Mouse (Mus musculus) spleen, adult 2 months (tissue): ENCODE results near the gene Nelfb. TPM values are rescaled to one million over a fixed set of nuclear protein-coding genes. Genes with fewer than 3 reads are reported as not detected.
A peak's percentile ranks its signal among the peaks of the same experiment; 100 is the strongest.

Source experiments
- DNase-seq, 2 experiments: peaks; one replicate each; pipeline versions ENCODE4 v3.0.0 to v3.0.0-alpha.2; 2012 to 2021; ENCODE audit warnings: low spot score in 2 of 2, low read depth in 1 of 2
- H3K27ac ChIP-seq: fragments of 200-500 bp; 2 replicates; pipeline ENCODE4 v1.5.1; 2012; ENCODE audit warnings: low read length, inconsistent platforms; ENCODE audit not compliant: insufficient read depth
- H3K27me3 ChIP-seq: fragments of 200-500 bp; 2 replicates; pipeline ENCODE4 v1.6.1; 2012; ENCODE audit warnings: mild to moderate bottlenecking, moderate library complexity, low read length, inconsistent platforms; ENCODE audit not compliant: control insufficient read depth, insufficient read depth
- H3K36me3 ChIP-seq: fragments of 200-500 bp; 2 replicates; pipeline ENCODE4 v1.6.1; 2012; ENCODE audit warnings: mild to moderate bottlenecking, low read length, inconsistent platforms; ENCODE audit not compliant: control insufficient read depth, insufficient read depth
- H3K4me1 ChIP-seq: fragments of 200-500 bp; 2 replicates; pipeline ENCODE4 v1.6.1; 2011; ENCODE audit warnings: inconsistent platforms; ENCODE audit not compliant: control insufficient read depth, insufficient read depth, insufficient read length
- H3K4me3 ChIP-seq: fragments of 200-500 bp; 2 replicates; pipeline ENCODE4 v1.5.1; 2011; ENCODE audit warnings: mild to moderate bottlenecking, inconsistent platforms; ENCODE audit not compliant: insufficient read depth, insufficient read length; ENCODE audit errors: extremely low read depth
- CTCF ChIP-seq: fragments of 200-500 bp; IDR thresholded peaks from 2 replicates; pipeline ENCODE4 v1.5.1; 2011; ENCODE audit warnings: mild to moderate bottlenecking, inconsistent platforms; ENCODE audit not compliant: insufficient read depth, insufficient read length, insufficient replicate concordance; ENCODE audit errors: extremely low read depth
- POLR2A ChIP-seq: fragments of 200-500 bp; IDR thresholded peaks from 2 replicates; pipeline ENCODE4 v1.6.1; 2011; ENCODE audit warnings: low read depth, low read length, inconsistent platforms
- WGBS: fragments of 180-500 bp; shearing (Covaris S2); methylation state at CpG from one replicate; pipeline ENCODE4 v1.1.7; 2018; 5-methylcytosine and 5-hydroxymethylcytosine counted together
- polyA plus RNA-seq: library from polyadenylated mRNA; depleted of rRNA; stranded (reverse); fragments of >200 nt; gene quantifications from 2 replicates; pipeline ENCODE4 v1.2.3, GENCODE M21; 2012

Nelfb gene
- polyA plus RNA-seq, 1 experiment, result 68.1 TPM

DNA sequence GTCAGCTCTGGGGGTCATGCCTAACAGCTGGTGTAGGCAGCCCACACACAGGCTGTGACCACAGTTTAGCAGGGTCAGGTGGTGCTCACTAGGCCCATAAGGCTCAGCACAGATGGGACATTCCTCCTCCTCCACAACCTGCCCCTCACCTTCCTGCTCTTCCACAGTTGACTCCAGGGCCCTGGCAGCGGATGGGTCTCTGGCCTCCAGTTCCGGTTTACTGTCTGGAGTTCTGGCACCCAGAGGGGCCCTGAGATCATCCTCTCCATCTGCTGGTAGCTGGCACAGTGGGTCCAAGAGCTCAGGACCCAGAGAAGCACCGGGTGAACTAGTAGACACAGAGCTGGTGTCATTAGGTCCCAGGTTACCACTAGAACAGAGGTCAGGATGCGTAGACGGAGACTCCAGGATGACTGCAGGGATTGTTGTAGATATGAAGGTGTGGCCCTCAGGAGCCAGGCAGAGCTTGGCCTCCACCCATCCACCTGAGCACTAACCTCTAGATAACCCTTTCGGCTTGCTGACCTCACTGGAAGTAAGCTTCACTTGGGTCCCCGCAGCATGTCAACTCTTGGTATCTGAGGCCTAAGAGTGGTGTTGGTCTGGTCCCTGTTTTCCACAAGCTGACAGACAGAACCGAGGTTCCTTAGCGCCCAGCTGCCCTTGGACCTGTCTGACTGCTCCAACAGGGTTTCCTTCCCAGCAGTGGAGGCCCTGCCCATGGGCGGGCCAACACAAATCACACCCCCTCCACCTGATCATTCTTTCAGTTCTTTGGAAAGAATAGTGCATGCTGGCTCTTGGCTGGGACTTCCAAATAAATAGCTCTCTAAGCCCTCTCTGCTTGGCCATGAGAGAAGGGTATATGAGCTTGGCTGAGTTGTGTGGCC is 35.1 kb upstream of the Nelfb start, which contains the start of gene AL732309.1:
AL732309.1 (minus strand) TSS at position 681 of the 890 bp plus-strand sequence.
- Histone ChIP-seq H3K4me3 (no peak within 1 kb of the TSS), H3K36me3 (peaks cover 25% of the 10 kb centered on the region), H3K27ac (no peak within 1 kb of the TSS), H3K4me1 (peaks cover 4% of the 10 kb centered on the region), H3K27me3 (peaks cover 9% of the 10 kb centered on the region)
- no peak for TF ChIP-seq POLR2A
- no peak for DNase-seq
- WGBS, result 90% methylated on average over 10 of the region's 10 CpGs

DNA sequence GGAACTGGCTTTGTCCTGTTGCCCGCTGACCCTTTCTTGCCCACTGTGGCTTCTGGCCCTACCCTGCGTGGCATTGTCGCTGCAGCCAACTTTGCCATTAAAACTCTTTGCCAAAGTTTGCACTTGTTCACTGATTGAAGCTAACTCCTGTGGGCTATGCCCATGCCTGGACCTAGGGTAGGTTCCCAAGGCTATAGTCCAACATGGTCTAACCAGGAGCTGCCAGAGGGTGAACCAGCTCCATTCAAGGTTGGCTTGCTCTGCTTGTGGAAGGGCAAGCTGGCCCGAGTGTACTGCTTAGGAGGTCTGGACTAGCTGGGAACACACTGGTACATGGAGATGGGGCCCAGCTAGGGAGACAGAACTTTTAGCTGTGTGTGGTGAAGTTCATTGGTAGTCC is 32.9 kb upstream of the Nelfb start:
- TF ChIP-seq POLR2A, result no peak
- no peak for TF ChIP-seq CTCF
- H3K4me1 ChIP-seq, result peaks cover 9% of the 10 kb centered on the region
- H3K36me3 ChIP-seq, result peaks cover 14% of the 10 kb centered on the region
- H3K27me3 ChIP-seq, result peaks cover 11% of the 10 kb centered on the region
- no peak overlapping the region for H3K4me3 ChIP-seq
- DNase-seq, result no peak
- WGBS, result 83% methylated on average over 4 of the region's 4 CpGs
- H3K27ac ChIP-seq, result no peak overlapping the region

- no peak for DNase-seq
- 87% methylated on average over 8 of the region's 8 CpGs for WGBS
- H3K27me3 ChIP-seq, result peaks cover 11% of the 10 kb centered on the region
- peaks cover 8% of the 10 kb centered on the region; the same call in 1 of the 2 replicates for H3K36me3 ChIP-seq
- H3K4me1 ChIP-seq, result peaks cover 9% of the 10 kb centered on the region
- H3K27ac ChIP-seq, result no peak overlapping the region
- no peak overlapping the region for H3K4me3 ChIP-seq
- TF ChIP-seq CTCF (no peak), POLR2A (no peak)
Observed at GRCm38 (mm10) chr2:25243342-25243741, 32.1 kb upstream of the Nelfb start.

DNA sequence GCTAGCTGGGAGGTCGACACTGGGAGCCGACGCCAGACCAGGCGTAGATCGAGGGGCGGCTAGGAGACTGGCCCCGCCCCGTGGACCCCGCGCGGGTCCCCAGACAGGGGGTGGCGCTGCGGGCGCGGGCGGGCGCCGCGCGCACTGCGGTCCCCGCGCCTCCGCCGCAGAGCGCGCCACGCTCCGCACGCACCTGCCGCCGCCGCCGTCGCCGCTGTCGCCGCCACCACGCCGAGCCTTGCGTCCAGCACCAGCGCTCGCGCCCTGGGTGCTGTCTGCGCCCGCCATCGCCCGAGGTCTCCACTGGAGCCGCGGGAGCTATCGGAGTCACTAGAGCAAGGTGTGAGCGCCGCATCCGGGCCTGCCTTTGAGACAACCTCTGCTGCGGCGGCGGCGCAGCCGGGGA is 30.8 kb upstream of the Nelfb start, which contains the start of the genes Rnf208 and Cysrt1:
Rnf208 (plus strand) TSS at position 155 of the 406 bp plus-strand sequence.
Cysrt1 (minus strand) TSS at position 352 of the 406 bp plus-strand sequence.
- peaks cover 9% of the 10 kb centered on the region for H3K4me1 ChIP-seq
- no peaks in the 10 kb centered on the region; the same call in 1 of the 2 replicates for H3K36me3 ChIP-seq
- peaks cover 11% of the 10 kb centered on the region for H3K27me3 ChIP-seq
- TF ChIP-seq POLR2A (no peak), CTCF (no peak)
- no peak for DNase-seq
- WGBS, result 2% methylated on average over 50 of the region's 59 CpGs
- H3K27ac ChIP-seq, result no peak within 1 kb of the TSS
- H3K4me3 ChIP-seq, result peak within 1 kb of the TSS; percentile 40; the same call in 1 of the 2 replicates

DNA sequence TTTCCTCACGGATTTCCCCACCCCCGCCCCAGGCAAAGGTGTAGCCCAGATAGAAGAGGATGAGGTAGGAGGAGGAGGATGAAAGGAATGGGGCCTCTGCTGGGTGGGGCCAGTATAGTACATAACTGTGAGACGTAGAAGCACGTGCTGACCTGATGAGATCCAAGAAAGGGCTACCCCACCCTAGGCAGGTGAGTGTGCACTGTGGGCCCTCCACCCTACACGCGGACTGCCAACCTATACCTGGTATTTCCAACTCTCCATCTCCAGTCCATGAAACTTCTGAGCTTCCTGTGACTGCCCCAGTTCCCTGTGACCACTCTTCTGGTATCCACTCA is 30.1 kb upstream of the Nelfb start:
- peaks cover 9% of the 10 kb centered on the region for H3K4me1 ChIP-seq
- TF ChIP-seq CTCF (no peak), POLR2A (no peak)
- DNase-seq, result no peak
- H3K27me3 ChIP-seq, result peaks cover 11% of the 10 kb centered on the region
- H3K27ac ChIP-seq, result no peak overlapping the region
- WGBS, result 13% methylated on average over 6 of the region's 6 CpGs
- no peaks in the 10 kb centered on the region for H3K36me3 ChIP-seq
- H3K4me3 ChIP-seq, result no peak overlapping the region

- H3K4me1 ChIP-seq, result peaks cover 9% of the 10 kb centered on the region
- H3K36me3 ChIP-seq, result no peaks in the 10 kb centered on the region
- H3K27me3 ChIP-seq, result peaks cover 11% of the 10 kb centered on the region
- DNase-seq, result no peak
- H3K27ac ChIP-seq, result no peak overlapping the region
- TF ChIP-seq POLR2A (no peak), CTCF (no peak)
- WGBS, result 3% methylated on average over 29 of the region's 29 CpGs
- peak overlapping the region; percentile 53; the same call in 1 of the 2 replicates for H3K4me3 ChIP-seq
Observed at GRCm38 (mm10) chr2:25240723-25241437, 29.6 kb upstream of the Nelfb start.

DNA sequence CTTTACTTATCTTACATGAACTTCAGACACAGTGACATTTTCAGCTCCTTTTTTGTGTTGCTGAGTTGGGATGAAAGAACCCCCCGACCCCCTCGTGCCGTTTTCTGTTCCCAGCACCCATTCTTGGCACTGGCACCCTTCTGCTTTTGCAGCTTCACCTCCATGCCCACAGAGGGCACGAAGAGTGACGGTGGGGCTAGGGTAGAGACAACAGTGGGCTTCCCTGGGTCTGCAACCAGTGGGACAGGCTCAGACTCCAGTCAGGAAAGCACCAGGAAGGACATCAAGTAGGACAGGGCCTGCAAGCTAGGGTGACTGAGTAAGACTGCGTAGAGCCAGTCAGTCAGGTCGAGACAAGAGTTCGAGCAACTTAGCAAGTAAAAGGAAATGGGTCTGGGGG is 29.0 kb upstream of the Nelfb start:
- DNase-seq, result no peak
- Histone ChIP-seq H3K36me3 (no peaks in the 10 kb centered on the region), H3K4me1 (peaks cover 9% of the 10 kb centered on the region), H3K4me3 (no peak overlapping the region), H3K27me3 (peaks cover 11% of the 10 kb centered on the region), H3K27ac (no peak overlapping the region)
- TF ChIP-seq POLR2A, result no peak
- TF ChIP-seq CTCF, result no peak
- WGBS, result 71% methylated on average over 8 of the region's 8 CpGs
